Mouse (Mus musculus) embryonic facial prominence, embryonic 10.5 days (tissue): ENCODE results near the gene 1600002K03Rik. TPM values are rescaled to one million over a fixed set of nuclear protein-coding genes. Genes with fewer than 3 reads are reported as not detected.
A peak's percentile ranks its signal among the peaks of the same experiment; 100 is the strongest.

ENCODE experiments used
- DNase-seq: peaks from one replicate; pipeline ENCODE4 v3.0.0-alpha.2; 2017; ENCODE audit warnings: low spot score
- H3K27ac ChIP-seq: fragments of 300-500 bp; sonication (generic); replicated peaks from 2 replicates; pipeline ENCODE4 v1.5.1; 2016; ENCODE audit warnings: mild to moderate bottlenecking
- H3K27me3 ChIP-seq: fragments of 300-500 bp; sonication (generic); replicated peaks from 2 replicates; pipeline ENCODE4 v1.6.1; 2016; ENCODE audit warnings: low read depth, mild to moderate bottlenecking; ENCODE audit not compliant: poor library complexity, severe bottlenecking
- H3K36me3 ChIP-seq: fragments of 300-500 bp; sonication (generic); replicated peaks from 2 replicates; pipeline ENCODE4 v1.6.1; 2016; ENCODE audit warnings: mild to moderate bottlenecking, moderate library complexity
- H3K4me1 ChIP-seq: fragments of 300-500 bp; sonication (generic); 2 replicates; pipeline ENCODE4 v1.6.1; 2016
- H3K4me3 ChIP-seq: fragments of 300-500 bp; sonication (generic); 2 replicates; pipeline ENCODE4 v1.5.1; 2016; ENCODE audit warnings: mild to moderate bottlenecking, moderate library complexity
- H3K9me3 ChIP-seq: fragments of 300-500 bp; sonication (generic); 2 replicates; pipeline ENCODE4 v1.6.1; 2016; ENCODE audit warnings: mild to moderate bottlenecking
- WGBS: fragments of 180-500 bp; shearing (Covaris S2); methylation state at CpG from one replicate; pipeline ENCODE4 v1.1.7; 2016; 5-methylcytosine and 5-hydroxymethylcytosine counted together
- polyA plus RNA-seq: library from polyadenylated mRNA; unstranded; fragments of >200 nt; fragmentation: Nextera tagmentation; extraction: Ambion mirVana; gene quantifications from 2 replicates; pipeline ENCODE4 v1.2.1, GENCODE M21; 2016

Gene 1600002K03Rik
- polyA plus RNA-seq, 1 experiment from 2014 or later: 12.0 TPM

DNA sequence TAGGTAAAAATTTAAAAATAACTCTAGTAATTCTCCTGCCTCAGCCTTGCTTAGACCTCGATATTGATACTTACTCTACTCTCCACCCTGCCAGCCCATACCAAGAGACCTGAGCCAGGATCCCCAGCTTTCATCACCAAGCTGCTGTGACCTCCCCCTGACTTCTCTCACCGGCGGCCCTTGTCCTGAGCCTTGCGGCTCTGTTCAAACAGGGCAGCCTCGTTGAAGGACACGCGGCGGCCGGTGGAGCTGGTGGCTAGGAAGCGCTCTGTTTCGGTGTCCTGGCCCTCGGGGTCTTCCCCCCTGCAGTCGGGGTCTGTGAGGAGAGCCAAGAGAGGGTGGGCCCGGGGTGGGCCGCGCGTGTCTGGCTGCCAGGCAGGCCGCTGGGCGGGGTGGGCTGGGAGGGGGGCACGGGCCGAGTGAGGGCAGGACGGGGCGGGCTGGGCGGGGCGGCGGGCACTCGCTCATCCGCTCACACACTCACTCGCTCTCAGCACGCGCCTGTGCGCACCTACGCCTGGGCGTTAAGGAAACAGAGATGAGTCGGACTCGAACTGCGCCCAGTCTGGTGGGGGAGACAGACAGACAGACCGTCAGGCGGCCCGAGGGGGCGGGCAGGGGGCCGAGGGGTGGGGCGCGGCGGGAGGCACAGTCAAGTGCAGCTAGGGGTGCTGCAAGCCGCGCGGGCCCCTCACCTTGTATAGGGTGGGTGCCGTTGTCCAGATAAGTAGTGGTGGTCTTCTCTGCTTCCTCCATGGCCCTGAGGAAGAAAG, 36.4 kb upstream of the 1600002K03Rik start:
- no peak for DNase-seq
- Histone ChIP-seq H3K4me3 (peak overlapping the region; percentile 76), H3K9me3 (no peaks in the 10 kb centered on the region), H3K27ac (peak overlapping the region; percentile 87; the same call in 1 of the 2 replicates), H3K36me3 (peaks cover 52% of the 10 kb centered on the region), H3K27me3 (peaks cover 77% of the 10 kb centered on the region), H3K4me1 (peaks cover 66% of the 10 kb centered on the region)
- WGBS: 13% methylated on average over 49 of the region's 49 CpGs

DNA sequence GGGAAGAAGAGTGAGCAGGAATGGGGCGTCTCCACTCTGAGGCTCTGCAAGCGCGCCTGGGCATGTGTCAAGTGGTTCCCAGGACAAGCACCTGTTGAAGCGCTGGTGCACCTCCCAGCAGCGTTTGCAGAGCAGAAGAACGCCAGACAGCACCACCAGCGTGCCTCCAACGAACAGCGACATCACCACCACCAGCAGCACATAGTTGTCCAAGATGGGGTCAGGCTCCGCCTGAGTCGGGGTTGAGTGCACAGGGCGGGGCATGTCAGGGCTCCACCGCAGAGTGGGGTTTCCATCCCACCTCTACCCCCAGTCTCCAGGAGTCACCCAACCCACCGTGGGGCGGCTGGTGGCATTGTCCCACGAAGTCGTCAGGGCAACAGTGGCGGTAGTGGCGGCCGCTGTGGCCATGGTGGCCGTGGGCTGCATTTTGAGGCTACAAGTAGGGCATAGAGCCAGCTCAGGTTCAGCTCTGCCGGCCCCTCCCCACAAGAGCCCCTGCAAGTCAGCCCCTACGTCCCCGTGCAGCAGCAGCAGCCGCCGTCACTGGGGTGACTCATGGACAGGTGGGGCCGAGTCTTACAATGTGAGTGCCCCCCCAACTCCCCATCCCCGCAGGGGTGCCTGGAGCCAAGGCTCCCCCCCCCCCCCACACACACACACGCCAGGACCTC, 35.7 kb upstream of the 1600002K03Rik start:
- peak overlapping the region; percentile 87 for H3K27ac ChIP-seq
- peak overlapping the region; percentile 76 for H3K4me3 ChIP-seq
- WGBS: 4% methylated on average over 29 of the region's 29 CpGs
- DNase-seq: no peak
- H3K27me3 ChIP-seq: peaks cover 70% of the 10 kb centered on the region
- peaks cover 65% of the 10 kb centered on the region for H3K4me1 ChIP-seq
- H3K36me3 ChIP-seq: peaks cover 45% of the 10 kb centered on the region
- H3K9me3 ChIP-seq: no peaks in the 10 kb centered on the region

DNA sequence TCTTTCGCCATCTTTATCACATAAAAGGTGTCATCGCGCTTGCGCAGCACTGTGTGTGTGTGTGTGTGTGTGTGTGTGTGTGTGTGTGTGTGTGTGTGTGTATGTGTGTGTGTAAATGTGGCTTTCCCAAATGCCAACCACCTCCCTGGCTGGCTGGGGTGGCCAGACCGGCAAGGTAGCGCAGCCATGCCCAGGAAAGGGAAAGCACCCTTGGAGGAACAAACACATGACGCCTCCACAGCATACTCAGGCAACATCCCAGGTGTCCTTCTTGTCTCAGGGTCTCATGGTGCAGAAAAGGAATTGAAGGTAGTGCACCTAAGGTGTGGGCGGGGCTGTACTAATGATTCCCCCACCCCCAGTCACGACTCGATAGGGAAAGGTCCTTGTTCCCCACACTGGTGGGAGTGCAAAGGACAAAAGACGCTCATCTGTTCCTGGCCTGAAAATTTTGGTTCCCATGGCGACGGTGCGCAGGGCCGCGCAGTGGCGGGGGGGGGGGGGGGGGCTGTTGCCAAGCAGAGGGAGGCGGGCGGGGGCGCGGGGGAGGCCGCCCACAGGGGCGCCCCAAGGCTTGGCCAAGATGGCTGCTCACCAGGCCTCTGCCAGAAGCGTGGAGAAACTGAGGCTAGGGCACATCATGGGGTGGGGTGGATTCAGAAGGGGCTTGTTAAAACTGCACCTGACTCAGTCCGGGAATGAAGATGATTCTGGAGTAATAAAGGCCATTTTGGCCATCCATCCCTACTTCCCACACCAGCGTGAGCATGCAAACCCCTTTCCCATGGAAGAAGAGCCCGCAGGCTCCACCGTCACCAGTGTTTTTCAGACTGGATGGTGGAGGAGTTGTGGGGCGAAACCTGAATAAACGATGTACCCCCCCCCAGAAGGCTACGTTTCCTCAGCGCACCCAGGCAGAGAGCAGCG, 34.9 kb upstream of the 1600002K03Rik start:
- peaks cover 63% of the 10 kb centered on the region for H3K4me1 ChIP-seq
- 4% methylated on average over 33 of the region's 33 CpGs for WGBS
- H3K4me3 ChIP-seq: peak overlapping the region; percentile 76
- H3K36me3 ChIP-seq: peaks cover 37% of the 10 kb centered on the region
- DNase-seq: no peak
- H3K9me3 ChIP-seq: no peaks in the 10 kb centered on the region
- H3K27me3 ChIP-seq: peaks cover 63% of the 10 kb centered on the region
- H3K27ac ChIP-seq: peak overlapping the region; percentile 87

GRCm38 (mm10) chr10:80138553-80139438, 33.9 kb upstream of the 1600002K03Rik start, which contains the start of gene Atp5d:
Gene Atp5d (plus strand): TSS chr10:80138632.
- Histone ChIP-seq H3K27ac (peak within 1 kb of the TSS; percentile 87), H3K36me3 (peaks cover 33% of the 10 kb centered on the region), H3K4me3 (peak within 1 kb of the TSS; percentile 76), H3K27me3 (peaks cover 55% of the 10 kb centered on the region), H3K4me1 (peaks cover 67% of the 10 kb centered on the region), H3K9me3 (no peaks in the 10 kb centered on the region)
- peak; percentile 72 for DNase-seq
- under 1% methylated on average over 94 of the region's 94 CpGs for WGBS

DNA sequence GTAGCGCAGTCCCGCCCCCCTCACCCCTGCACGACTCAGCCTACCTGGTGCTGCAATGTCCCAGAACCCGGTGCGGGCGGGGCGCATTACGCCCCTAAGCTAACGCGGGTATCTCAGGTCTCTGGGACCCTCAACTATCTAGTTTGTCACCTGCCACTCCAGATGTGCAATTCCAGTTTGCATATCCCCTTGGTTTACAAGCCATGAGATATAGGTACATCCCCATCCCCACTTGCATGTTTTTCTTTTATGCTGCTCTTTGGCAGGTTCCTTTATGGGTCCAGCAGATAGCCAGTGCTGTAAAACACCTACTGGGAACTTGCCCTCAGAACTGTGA, 33.3 kb upstream of the 1600002K03Rik start:
- H3K27me3 ChIP-seq: peaks cover 49% of the 10 kb centered on the region
- H3K9me3 ChIP-seq: no peaks in the 10 kb centered on the region
- H3K4me3 ChIP-seq: peak overlapping the region; percentile 76
- peaks cover 33% of the 10 kb centered on the region for H3K36me3 ChIP-seq
- peaks cover 72% of the 10 kb centered on the region for H3K4me1 ChIP-seq
- no peak for DNase-seq
- H3K27ac ChIP-seq: peak overlapping the region; percentile 87
- WGBS: 1% methylated on average over 10 of the region's 10 CpGs

- 71% methylated on average over 11 of the region's 11 CpGs for WGBS
- Histone ChIP-seq H3K4me1 (peaks cover 77% of the 10 kb centered on the region), H3K27me3 (peaks cover 42% of the 10 kb centered on the region), H3K36me3 (peaks cover 33% of the 10 kb centered on the region), H3K4me3 (peak overlapping the region; percentile 99), H3K9me3 (no peaks in the 10 kb centered on the region), H3K27ac (no peak overlapping the region)
- DNase-seq: no peak
These were observed 32.6 kb upstream of the 1600002K03Rik start for GRCm38 (mm10) chr10:80139975-80140665.

DNA sequence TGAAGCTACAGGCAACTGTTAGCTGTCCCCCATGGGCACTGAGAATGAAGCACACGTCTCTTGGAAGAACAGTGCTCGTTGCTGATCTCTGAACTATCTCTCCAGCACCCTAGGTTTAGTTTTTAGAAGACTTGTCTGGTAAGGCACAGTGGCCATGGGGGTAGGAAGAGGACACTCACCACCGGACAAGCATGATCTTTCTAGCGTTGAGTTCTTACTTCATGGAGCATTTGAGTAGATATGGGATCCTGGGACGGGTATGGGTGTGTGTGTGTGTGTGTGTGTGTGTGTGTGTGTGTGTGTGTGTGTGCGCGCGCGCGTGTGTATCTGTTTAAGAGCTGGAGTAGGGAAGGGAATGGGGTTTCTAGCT, 32.1 kb upstream of the 1600002K03Rik start, which contains the start of gene Cbarp:
Gene Cbarp (minus strand): TSS at position 170 of the 370 bp plus-strand sequence.
- WGBS: 74% methylated on average over 10 of the region's 10 CpGs
- Histone ChIP-seq H3K27ac (peak within 1 kb of the TSS; percentile 81), H3K4me1 (peaks cover 82% of the 10 kb centered on the region)

DNA sequence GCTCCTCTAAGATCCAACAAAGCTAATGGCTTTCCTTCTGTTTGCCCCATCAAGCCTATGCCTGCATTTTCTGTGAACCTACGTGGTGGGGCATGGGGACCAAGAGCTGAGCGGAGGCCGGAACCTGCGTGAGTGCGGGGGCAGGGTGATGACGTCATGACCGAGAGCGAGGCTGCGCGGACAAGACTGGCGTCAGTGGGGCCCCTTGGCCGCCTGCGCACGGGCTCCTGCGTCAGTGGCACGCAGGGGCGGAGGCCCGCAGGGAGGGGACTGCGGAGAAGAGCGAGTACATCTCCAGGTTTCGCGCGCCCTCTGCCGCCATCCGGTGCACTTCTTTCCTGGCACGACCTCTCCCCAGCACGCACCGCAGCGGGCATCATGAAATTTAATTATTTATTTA, 31.5 kb upstream of the 1600002K03Rik start:
- WGBS: under 1% methylated on average over 29 of the region's 29 CpGs
- peak; percentile 96 for DNase-seq

More for the DNA sequence above, 32.1 kb upstream of the 1600002K03Rik start, which contains the start of gene Cbarp:
- Histone ChIP-seq H3K36me3 (peaks cover 33% of the 10 kb centered on the region), H3K4me3 (peak within 1 kb of the TSS; percentile 99), H3K27me3 (peaks cover 36% of the 10 kb centered on the region), H3K9me3 (no peaks in the 10 kb centered on the region)
- DNase-seq: no peak

GRCm38 (mm10) chr10:80141786-80142529, 30.8 kb upstream of the 1600002K03Rik start:
- H3K4me1 ChIP-seq: peaks cover 86% of the 10 kb centered on the region

More for the DNA sequence above, 31.5 kb upstream of the 1600002K03Rik start:
- H3K9me3 ChIP-seq: no peaks in the 10 kb centered on the region
- H3K27ac ChIP-seq: peak overlapping the region; percentile 81
- peaks cover 30% of the 10 kb centered on the region for H3K27me3 ChIP-seq
- peaks cover 86% of the 10 kb centered on the region for H3K4me1 ChIP-seq
- peak overlapping the region; percentile 99 for H3K4me3 ChIP-seq
- H3K36me3 ChIP-seq: peaks cover 33% of the 10 kb centered on the region

DNA sequence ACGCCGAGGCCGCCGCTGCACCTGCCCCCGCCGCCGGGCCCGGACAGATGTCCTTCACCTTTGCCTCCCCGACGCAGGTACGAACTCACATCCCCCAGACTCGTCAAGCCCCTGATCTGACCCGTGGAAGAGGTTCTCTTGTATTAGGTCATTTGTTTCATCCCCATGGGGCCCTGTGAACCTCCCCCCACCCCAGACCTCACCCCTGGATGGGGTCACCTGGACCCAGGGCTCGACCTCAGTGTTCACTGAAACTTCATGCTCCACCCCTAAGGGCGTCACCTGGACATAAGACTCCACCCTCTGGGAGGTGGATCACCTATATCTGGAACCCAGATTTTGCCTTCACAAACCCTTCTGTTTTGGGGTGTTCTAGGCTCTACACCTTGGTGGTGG, 30.2 kb upstream of the 1600002K03Rik start:
- peak overlapping the region; percentile 99 for H3K4me3 ChIP-seq
- under 1% methylated on average over 15 of the region's 15 CpGs for WGBS
- peaks cover 18% of the 10 kb centered on the region for H3K27me3 ChIP-seq
- H3K27ac ChIP-seq: peak overlapping the region; percentile 91
- peaks cover 86% of the 10 kb centered on the region for H3K4me1 ChIP-seq
- no peaks in the 10 kb centered on the region for H3K9me3 ChIP-seq
- H3K36me3 ChIP-seq: peaks cover 39% of the 10 kb centered on the region
- no peak for DNase-seq

More at GRCm38 (mm10) chr10:80141786-80142529, 30.8 kb upstream of the 1600002K03Rik start:
- no peaks in the 10 kb centered on the region for H3K9me3 ChIP-seq
- H3K36me3 ChIP-seq: peaks cover 37% of the 10 kb centered on the region
- WGBS: 1% methylated on average over 43 of the region's 43 CpGs
- H3K4me3 ChIP-seq: peak overlapping the region; percentile 99
- DNase-seq: peak; percentile 95
- peaks cover 23% of the 10 kb centered on the region for H3K27me3 ChIP-seq
- H3K27ac ChIP-seq: peak overlapping the region; percentile 91
